Mouse (Mus musculus) liver, embryonic 11.5 days (tissue): ENCODE results near the gene Dynlt3. TPM values are rescaled to one million over a fixed set of nuclear protein-coding genes. Genes with fewer than 3 reads are reported as not detected.
"Not testable (repeated sequence)": the region's sequence is repeated elsewhere in the genome, so short reads cannot be mapped to it uniquely, and the experiment has no call there.

Experiments used
- ATAC-seq: fragments of 200-750 bp; cut with Nextera tagmentation; replicated peaks from 2 replicates; pipeline ENCODE4 v1.8.0; 2017; ENCODE audit warnings: moderate number of reproducible peaks, mild to moderate bottlenecking, moderate TSS enrichment, moderate library complexity; ENCODE audit not compliant: low FRiP score
- DNase-seq: peaks from one replicate; pipeline ENCODE4 v3.0.0-alpha.2; 2017; ENCODE audit warnings: low spot score
- H3K27ac ChIP-seq: fragments of 300-500 bp; sonication (generic); 2 replicates; pipeline ENCODE4 v1.5.1; 2014; ENCODE audit warnings: mild to moderate bottlenecking, low read depth, low read length, control low read depth
- H3K27me3 ChIP-seq: fragments of 300-500 bp; sonication (generic); replicated peaks from 2 replicates; pipeline ENCODE4 v1.6.1; 2014; ENCODE audit warnings: low read length, mixed read lengths; ENCODE audit not compliant: control insufficient read depth, insufficient read depth
- H3K36me3 ChIP-seq: fragments of 300-500 bp; sonication (generic); 2 replicates; pipeline ENCODE4 v1.6.1; 2014; ENCODE audit warnings: mild to moderate bottlenecking, low read length, moderate library complexity, mixed read lengths; ENCODE audit not compliant: control insufficient read depth, insufficient read depth
- H3K4me1 ChIP-seq: fragments of 300-500 bp; sonication (generic); replicated peaks from 2 replicates; pipeline ENCODE4 v1.6.1; 2014; ENCODE audit warnings: low read length, mixed read lengths; ENCODE audit not compliant: control insufficient read depth, insufficient read depth
- H3K4me2 ChIP-seq: fragments of 300-500 bp; sonication (generic); 2 replicates; pipeline ENCODE4 v1.6.1; 2014; ENCODE audit warnings: mild to moderate bottlenecking, control low read depth, moderate library complexity
- H3K4me3 ChIP-seq: fragments of 300-500 bp; sonication (generic); 2 replicates; pipeline ENCODE4 v1.5.1; 2014; ENCODE audit warnings: low read depth, low read length, control low read depth
- H3K9ac ChIP-seq: fragments of 300-500 bp; sonication (generic); 2 replicates; pipeline ENCODE4 v1.6.1; 2014; ENCODE audit warnings: low read depth, low read length, control low read depth
- H3K9me3 ChIP-seq: fragments of 300-500 bp; sonication (generic); 2 replicates; pipeline ENCODE4 v1.6.1; 2016; ENCODE audit warnings: low read length, inconsistent platforms, mixed read lengths; ENCODE audit not compliant: control insufficient read depth
- WGBS: fragments of 180-500 bp; shearing (Covaris S2); extraction: QIAGEN DNeasy Blood & Tissue Kit; methylation state at CpG from one replicate; pipeline ENCODE4 v1.1.7; 2014; 5-methylcytosine and 5-hydroxymethylcytosine counted together
- polyA plus RNA-seq: library from polyadenylated mRNA; unstranded; fragments of >200 nt; fragmentation: Nextera tagmentation; extraction: Ambion mirVana; gene quantifications from 2 replicates; pipeline ENCODE4 v1.2.1, GENCODE M21; 2014

The Dynlt3 gene
- 40.3 and 42.6 TPM in 2 replicates for polyA plus RNA-seq

DNA sequence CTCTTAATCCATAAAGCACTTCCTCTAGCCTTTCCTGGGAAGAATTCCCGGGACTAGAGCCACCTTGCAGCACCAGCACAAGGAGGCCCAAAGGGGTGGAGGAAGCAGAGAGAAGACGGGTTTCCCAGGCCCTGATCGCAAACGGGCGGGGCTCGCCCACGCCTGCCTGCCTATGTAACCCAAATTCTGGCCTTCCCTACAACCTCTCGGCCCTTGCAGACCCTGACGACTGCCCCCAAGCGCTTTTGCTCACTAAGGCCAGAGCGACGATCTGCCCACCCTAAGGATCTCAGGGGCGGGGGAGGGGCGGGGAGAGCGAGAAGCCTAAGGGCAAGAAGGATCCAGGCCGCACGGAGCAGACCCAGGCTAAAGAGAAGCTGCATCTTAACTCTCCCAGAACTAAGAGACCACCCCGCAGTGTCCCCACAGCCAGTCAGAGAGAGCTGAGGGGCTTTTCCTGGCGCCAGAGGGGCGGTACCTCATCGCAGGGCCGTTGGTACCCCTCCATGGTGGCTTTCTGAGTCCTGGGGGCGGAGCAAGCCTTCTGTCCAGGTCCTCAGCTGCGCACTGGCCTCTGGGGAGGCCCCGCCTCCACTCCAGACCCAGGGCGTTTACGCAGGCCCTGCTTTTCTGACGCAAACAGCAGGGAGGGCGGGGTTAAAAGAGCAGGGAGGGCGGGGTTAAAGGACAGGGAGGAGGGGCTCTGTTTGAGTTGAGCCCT lies at the start of gene Dynlt3:
TSS of gene Dynlt3 (minus strand) at position 613 of the 721 bp plus-strand sequence.
- Histone ChIP-seq H3K4me1 (no peaks in the 10 kb centered on the region), H3K36me3 (no peaks in the 10 kb centered on the region), H3K27ac (no peak within 1 kb of the TSS), H3K4me2 (peak within 1 kb of the TSS; percentile 66), H3K4me3 (peak within 1 kb of the TSS; percentile 53), H3K9ac (peak within 1 kb of the TSS; percentile 51), H3K27me3 (no peaks in the 10 kb centered on the region), H3K9me3 (no peaks in the 10 kb centered on the region)
- 11% methylated on average over 28 of the region's 30 CpGs for WGBS
- peak; percentile 69 for DNase-seq
- peak; percentile 99 for ATAC-seq

- H3K36me3 ChIP-seq, result no peaks in the 10 kb centered on the region
- no peak overlapping the region for H3K9ac ChIP-seq
- H3K4me3 ChIP-seq, result no peak overlapping the region
- no peaks in the 10 kb centered on the region for H3K27me3 ChIP-seq
- no peak overlapping the region for H3K27ac ChIP-seq
- WGBS, result 76% methylated on average over 3 of the region's 3 CpGs
- no peak overlapping the region for H3K4me2 ChIP-seq
- ATAC-seq (no peak), DNase-seq (no peak)
- H3K9me3 ChIP-seq, result no peaks in the 10 kb centered on the region
- no peaks in the 10 kb centered on the region for H3K4me1 ChIP-seq
Measured at GRCm38 (mm10) chrX:9699815-9700214, 37.0 kb upstream of the Dynlt3 start.

DNA sequence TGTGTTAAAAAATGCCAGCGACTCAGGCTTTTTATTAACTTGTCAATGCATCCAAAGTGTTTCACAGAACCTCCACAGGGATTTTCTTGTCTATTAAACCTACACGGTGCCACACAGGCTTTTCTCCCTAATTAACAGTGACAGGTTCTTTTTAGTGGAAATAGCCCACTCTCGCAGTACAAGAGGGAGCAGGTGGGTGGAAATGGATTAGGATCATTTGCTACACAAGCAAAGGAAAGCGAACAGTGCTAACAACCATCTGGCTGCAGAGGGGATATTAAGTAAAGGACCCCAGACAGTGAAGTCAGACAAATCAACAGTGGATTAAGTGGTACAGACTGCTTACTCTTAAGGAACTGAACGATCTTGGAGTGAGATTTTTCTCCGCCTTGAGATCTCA lies 33.2 kb upstream of the Dynlt3 start:
- DNase-seq (no peak), ATAC-seq (no peak)
- H3K36me3 ChIP-seq, result no peaks in the 10 kb centered on the region
- H3K4me1 ChIP-seq, result no peaks in the 10 kb centered on the region
- H3K4me3 ChIP-seq, result no peak overlapping the region
- WGBS, result 78% methylated on average over 6 of the region's 6 CpGs
- no peak overlapping the region for H3K27ac ChIP-seq
- H3K9me3 ChIP-seq, result no peaks in the 10 kb centered on the region
- H3K4me2 ChIP-seq, result no peak overlapping the region
- no peaks in the 10 kb centered on the region for H3K27me3 ChIP-seq
- H3K9ac ChIP-seq, result no peak overlapping the region

GRCm38 (mm10) chrX:9672040-9672439 lies 9.2 kb upstream of the Dynlt3 start:
- H3K27me3 ChIP-seq, result no peaks in the 10 kb centered on the region
- ATAC-seq (no peak), DNase-seq (no peak)
- H3K4me3 ChIP-seq, result no peak overlapping the region
- WGBS, result 52% methylated on average over 1 of the region's 1 CpGs
- H3K9ac ChIP-seq, result no peak overlapping the region
- H3K4me1 ChIP-seq, result no peaks in the 10 kb centered on the region
- no peak overlapping the region for H3K27ac ChIP-seq
- H3K4me2 ChIP-seq, result no peak overlapping the region
- no peaks in the 10 kb centered on the region for H3K9me3 ChIP-seq
- no peaks in the 10 kb centered on the region for H3K36me3 ChIP-seq

DNA sequence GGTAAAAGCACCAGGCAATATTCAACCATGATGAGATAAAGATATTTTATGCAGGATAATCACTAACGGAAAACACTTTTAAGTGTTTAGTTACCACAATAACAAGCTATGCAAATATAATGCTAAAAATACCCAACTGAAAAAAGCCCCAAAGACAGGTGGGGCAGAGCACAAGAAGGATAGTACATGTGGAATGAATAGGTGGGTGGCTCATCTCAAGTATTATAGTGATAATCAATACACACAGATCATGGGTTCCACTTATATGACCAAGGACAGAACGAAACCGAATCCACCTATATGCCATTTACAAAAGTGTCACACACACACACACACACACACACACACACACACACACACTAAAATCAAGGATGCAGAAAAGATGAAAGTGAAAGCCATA lies 8.6 kb upstream of the Dynlt3 start:
- Histone ChIP-seq H3K9me3 (no peaks in the 10 kb centered on the region), H3K27me3 (no peaks in the 10 kb centered on the region), H3K36me3 (no peaks in the 10 kb centered on the region), H3K27ac (no peak overlapping the region), H3K4me2 (no peak overlapping the region), H3K4me1 (no peaks in the 10 kb centered on the region), H3K4me3 (no peak overlapping the region), H3K9ac (no peak overlapping the region)
- 79% methylated on average over 3 of the region's 3 CpGs for WGBS
- ATAC-seq (no peak), DNase-seq (no peak)

GRCm38 (mm10) chrX:9652806-9653205 lies 10.0 kb downstream of the Dynlt3 start:
- no peak overlapping the region for H3K27ac ChIP-seq
- no peaks in the 10 kb centered on the region for H3K36me3 ChIP-seq
- H3K9me3 ChIP-seq, result no peaks in the 10 kb centered on the region
- no peak for ATAC-seq
- DNase-seq, result no peak
- no peak overlapping the region for H3K9ac ChIP-seq
- H3K27me3 ChIP-seq, result no peaks in the 10 kb centered on the region
- no peak overlapping the region for H3K4me2 ChIP-seq
- no peak overlapping the region for H3K4me3 ChIP-seq
- WGBS, result 72% methylated on average over 3 of the region's 3 CpGs
- H3K4me1 ChIP-seq, result no peaks in the 10 kb centered on the region

DNA sequence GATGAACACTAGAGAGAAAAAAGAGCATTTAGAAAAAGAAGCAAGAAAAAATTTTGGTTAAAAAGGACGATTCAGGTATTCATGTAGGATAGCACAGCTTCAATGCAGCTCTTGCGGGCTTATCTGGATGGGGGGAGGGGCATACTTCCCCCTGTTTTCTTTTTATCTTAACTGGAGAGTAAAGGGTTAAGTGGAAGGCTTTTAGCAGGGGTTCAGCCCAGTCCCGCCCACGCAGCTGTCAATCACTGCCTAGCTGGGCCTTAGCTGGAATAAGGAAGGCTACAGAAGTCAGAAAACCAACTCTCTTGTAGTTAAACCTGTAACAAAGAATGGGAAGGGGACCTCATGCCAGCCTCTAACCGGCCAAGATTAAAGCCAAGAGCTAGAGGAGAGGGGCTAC lies 22.2 kb downstream of the Dynlt3 start:
- H3K4me2 ChIP-seq, H3K27ac ChIP-seq, H3K9me3 ChIP-seq, DNase-seq, H3K36me3 ChIP-seq, H3K27me3 ChIP-seq, H3K4me3 ChIP-seq, H3K9ac ChIP-seq, H3K4me1 ChIP-seq: not testable (repeated sequence)
- 42% methylated on average over 5 of the region's 5 CpGs for WGBS
- ATAC-seq, result peak; percentile 60

- not testable (repeated sequence) for H3K27me3 ChIP-seq, H3K4me2 ChIP-seq, H3K27ac ChIP-seq, H3K9ac ChIP-seq, H3K4me1 ChIP-seq, DNase-seq, H3K9me3 ChIP-seq, H3K36me3 ChIP-seq, H3K4me3 ChIP-seq
- WGBS, result 48% methylated on average over 2 of the region's 2 CpGs
- peak; percentile 80 for ATAC-seq
Measured at GRCm38 (mm10) chrX:9640126-9640525, 22.7 kb downstream of the Dynlt3 start.
